Mouse (Mus musculus) left cerebral cortex, postnatal 10 days (tissue): Measurements from ENCODE around the gene Hacl1. TPM values are rescaled to one million over a fixed set of nuclear protein-coding genes. Genes with fewer than 3 reads are reported as not detected.
A peak's percentile ranks its signal among the peaks of the same experiment; 100 is the strongest.
"Not testable (repeated sequence)": the region's sequence is repeated elsewhere in the genome, so short reads cannot be mapped to it uniquely, and the experiment has no call there.

Experiments
- DNase-seq, 2 experiments: peaks; one replicate each; pipeline ENCODE4 v3.0.0; 2021 to 2022; ENCODE audit warnings: low spot score in 2 of 2, mixed read lengths in 1 of 2; ENCODE audit errors: extremely low spot score in 1 of 2
- intact Hi-C: fragments of 180-260 bp; cut with DNase I; formaldehyde crosslinking; loops from one replicate; pipeline ENCODE4 v1.15.1; 2025
- total RNA-seq, 2 experiments: library from RNA; stranded (reverse); gene quantifications; 2 replicates each; pipeline ENCODE4 v1.2.3; 2021

Hacl1 gene
- total RNA-seq, 2 experiments from 2014 or later, result 6.4 to 7.8 TPM

- intact Hi-C loops, result loop anchor here (10.0 kb wide), 1 partner anchor 294 kb away; no protein-coding TSS in a partner anchor
- DNase-seq, result no peak
Measured at GRCm38 (mm10) chr14:31650347-31650746, 9.3 kb upstream of the Hacl1 start.

GRCm38 (mm10) chr14:31647991-31648390 is 6.9 kb upstream of the Hacl1 start:
- DNase-seq, result peak in 1 of 2 experiments; percentile 35
- intact Hi-C loops, result no loop called here

- DNase-seq, result no peak
- intact Hi-C loops, result no loop called here
Measured at GRCm38 (mm10) chr14:31645920-31646319, 4.8 kb upstream of the Hacl1 start.

GRCm38 (mm10) chr14:31644931-31645547 is 4.0 kb upstream of the Hacl1 start:
- intact Hi-C loops, result no loop called here
- no peak for DNase-seq

- intact Hi-C loops, result no loop called here
- DNase-seq, result no peak
Measured at GRCm38 (mm10) chr14:31644183-31644830, 3.2 kb upstream of the Hacl1 start.

DNA sequence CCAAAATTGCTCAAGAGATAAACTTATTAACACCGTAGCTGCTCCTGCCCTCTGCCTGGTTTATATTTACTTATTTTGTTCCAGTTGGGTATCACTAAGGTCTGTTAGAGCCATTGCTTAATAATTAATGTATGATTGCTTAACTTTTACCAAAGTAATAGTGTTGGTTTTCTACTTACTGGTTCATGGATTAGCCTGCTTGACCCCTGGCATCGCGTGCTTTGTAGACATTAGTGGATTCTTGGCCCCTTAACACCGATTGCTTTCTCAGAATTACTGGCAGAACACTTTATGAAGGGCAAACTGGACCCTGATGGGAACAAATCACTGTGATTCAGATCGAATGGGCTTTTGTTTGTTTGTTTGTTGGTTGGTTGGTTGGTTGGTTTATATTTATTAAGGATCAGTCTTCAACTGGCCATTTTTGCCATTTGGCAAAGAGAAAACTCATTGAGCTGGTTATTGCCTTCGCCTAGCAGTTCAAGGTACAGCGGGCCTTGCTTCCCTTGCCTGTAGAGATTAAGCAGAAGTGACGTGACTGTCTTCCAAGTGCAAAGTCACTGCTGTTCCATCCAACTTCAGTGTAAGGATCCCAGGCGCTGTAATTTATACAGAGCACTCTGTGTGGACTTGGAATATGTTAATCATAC is 545 bp upstream of the Hacl1 start:
- intact Hi-C loops, result no loop called here

GRCm38 (mm10) chr14:31640346-31640889 is 668 bp downstream of the Hacl1 start, which contains the start of gene Gm49387:
Gene Gm49387, minus strand, starts transcription at chr14:31640878.
- no peak for DNase-seq
- intact Hi-C loops, result no loop called here

More for the DNA sequence above, 545 bp upstream of the Hacl1 start:
- DNase-seq, result no peak

DNA sequence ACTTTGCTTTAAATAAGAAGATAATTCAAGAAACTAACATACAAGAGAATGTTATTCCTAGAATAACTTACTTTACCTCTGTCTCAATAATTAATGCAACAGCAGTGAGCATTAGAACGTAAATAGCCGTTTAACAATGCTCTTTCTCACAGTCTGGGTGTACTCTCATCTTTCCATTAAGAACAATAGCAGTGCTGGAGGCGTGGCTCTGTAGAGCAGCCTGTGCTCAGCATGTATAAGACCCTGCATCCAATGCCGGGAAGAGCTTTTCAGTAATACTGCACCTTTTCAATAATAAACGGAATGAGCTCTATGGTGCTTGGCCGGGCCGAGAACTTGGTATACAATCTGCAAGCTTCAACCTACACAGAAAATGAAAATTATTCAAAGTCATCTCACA is 10.4 kb downstream of the Hacl1 start:
- DNase-seq, result no peak
- intact Hi-C loops, result no loop called here

- intact Hi-C loops, result no loop called here
- DNase-seq, result no peak
Measured at GRCm38 (mm10) chr14:31622748-31623147, 18.3 kb downstream of the Hacl1 start.

DNA sequence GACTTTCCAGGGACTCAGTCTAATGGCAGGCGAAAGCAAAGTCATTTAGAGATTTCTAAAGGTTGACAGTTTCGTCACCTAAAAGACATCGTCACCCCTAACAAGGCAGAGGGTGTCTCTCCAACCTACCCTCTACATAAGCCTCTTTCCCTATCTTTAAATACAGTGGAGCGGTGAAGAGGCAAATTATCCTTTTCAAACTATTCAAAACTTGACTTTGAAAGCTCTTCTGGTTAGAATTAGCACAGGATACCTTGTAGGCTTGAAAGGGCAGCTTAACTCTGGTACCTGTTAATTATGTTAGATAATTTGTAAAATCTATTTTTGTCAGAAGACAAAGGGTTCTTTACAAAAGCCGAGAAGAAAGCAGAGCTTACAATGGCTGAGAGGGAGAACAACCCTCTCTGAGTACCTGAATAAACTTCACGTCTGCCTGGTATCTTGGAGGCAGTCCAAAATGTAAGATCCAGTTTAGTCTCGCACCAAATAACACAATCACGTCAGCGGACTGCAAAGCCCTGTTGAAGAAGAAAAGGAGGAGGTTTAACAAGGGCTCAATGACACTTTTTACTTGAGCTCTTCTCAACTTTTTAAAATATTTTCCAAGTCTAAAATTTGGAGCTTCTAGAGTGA is 20.4 kb downstream of the Hacl1 start:
- DNase-seq, result no peak
- intact Hi-C loops, result no loop called here

- intact Hi-C loops, result no loop called here
- no peak for DNase-seq
Measured at GRCm38 (mm10) chr14:31617997-31618396, 23.1 kb downstream of the Hacl1 start.

DNA sequence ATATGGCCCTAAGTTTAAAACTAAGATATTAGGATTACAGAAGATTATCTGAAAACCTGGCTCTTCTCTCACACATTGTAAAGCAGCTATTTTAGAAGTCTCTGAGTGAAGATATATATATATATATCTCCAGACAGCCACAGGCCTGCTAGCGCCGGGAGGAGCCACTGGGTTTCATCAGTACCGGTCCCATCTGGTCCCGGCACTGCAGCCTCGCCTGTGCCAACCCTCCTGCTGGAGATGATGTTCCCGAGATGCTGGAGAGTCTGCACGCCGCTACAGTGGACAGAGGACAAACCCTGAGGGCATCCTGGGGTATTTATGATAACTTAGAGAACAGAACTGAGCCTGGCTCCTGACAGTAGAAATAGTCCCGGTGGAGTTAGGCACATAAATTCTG is 23.9 kb downstream of the Hacl1 start:
- no peak for DNase-seq
- intact Hi-C loops, result no loop called here

- intact Hi-C loops, result no loop called here
- DNase-seq, result no peak
Measured at GRCm38 (mm10) chr14:31613671-31614070, 27.4 kb downstream of the Hacl1 start.

DNA sequence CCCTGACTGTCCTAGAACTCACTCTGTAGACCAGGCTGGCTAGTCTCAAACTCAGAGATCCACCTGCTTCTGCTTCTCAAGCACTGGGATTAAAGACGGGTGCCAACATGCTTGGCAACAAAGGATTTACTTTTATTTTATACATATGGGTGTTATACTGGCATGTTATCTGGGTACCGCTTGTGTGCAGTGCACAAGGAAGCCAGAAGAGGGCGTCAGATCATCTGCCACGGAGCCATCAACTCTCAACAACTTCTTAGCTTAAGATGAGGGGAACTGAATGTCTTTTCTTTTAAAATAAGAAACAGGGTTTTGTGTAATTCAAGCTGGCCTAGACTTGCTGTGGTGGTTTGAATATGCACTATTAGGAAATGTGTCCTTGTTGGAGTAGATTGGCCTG is 29.1 kb downstream of the Hacl1 start:
- intact Hi-C loops, result no loop called here
- no peak for DNase-seq

DNA sequence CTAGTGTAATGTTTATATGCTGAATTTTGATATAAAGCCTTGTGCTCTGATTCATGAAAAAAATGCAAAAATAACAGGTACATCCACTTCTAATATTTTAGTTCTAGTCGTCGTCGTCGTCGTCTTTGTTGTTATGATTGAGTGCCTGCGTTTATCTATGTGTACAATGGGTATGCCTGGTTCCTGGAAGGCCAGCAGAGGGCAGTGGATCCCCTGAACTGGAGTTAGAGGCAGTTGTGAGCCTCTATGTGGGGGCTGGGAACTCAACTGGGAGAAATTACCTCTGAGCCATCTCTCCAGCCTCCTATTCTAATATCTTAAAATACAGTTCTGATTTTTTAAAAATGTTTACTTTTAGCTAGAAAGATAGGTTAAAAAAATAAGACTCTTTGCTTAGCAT is 35.6 kb downstream of the Hacl1 start:
- DNase-seq, result no peak
- intact Hi-C loops, result loop anchor here (2.0 kb wide), 1 partner anchor 87 kb away; no protein-coding TSS in a partner anchor

- intact Hi-C loops, result loop anchor here (2.0 kb wide), 1 partner anchor 86 kb away; no protein-coding TSS in a partner anchor
- DNase-seq, result no peak
Measured at GRCm38 (mm10) chr14:31604916-31605315, 36.2 kb downstream of the Hacl1 start.

DNA sequence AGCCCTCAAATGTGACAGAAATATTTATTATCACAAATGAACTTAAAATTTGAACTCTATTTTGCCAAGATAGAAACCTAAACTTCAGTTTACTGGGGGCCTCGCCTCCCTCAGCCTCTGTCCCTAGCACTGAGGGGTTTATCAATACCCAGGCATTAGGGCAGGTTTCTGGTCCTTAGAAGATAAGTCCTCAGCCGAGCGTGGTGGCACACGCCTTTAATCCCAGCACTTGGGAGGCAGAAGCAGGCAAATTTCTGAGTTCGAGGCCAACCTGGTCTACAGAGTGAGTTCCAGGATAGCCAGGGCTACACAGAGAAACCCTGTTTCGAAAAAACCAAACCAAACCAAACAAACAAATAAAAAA is 38.5 kb downstream of the Hacl1 start:
- intact Hi-C loops, result not testable (repeated sequence)

GRCm38 (mm10) chr14:31601908-31602615 is 39.0 kb downstream of the Hacl1 start:
- DNase-seq, result no peak
- intact Hi-C loops, result no loop called here

More for the DNA sequence above, 38.5 kb downstream of the Hacl1 start:
- not testable (repeated sequence) for DNase-seq

- intact Hi-C loops, result no loop called here
- DNase-seq, result no peak
Measured at GRCm38 (mm10) chr14:31597446-31597845, 43.6 kb downstream of the Hacl1 start.
